Mouse (Mus musculus): Measurements from ENCODE around the gene Sult5a1. TPM values are rescaled to one million over a fixed set of nuclear protein-coding genes. Genes with fewer than 3 reads are reported as not detected.
"Not testable (repeated sequence)": the region's sequence is repeated elsewhere in the genome, so short reads cannot be mapped to it uniquely, and the experiment has no call there.

The Sult5a1 gene
- polyA plus RNA-seq (2016; fragmentation: Nextera tagmentation; extraction: Ambion mirVana): 2.2 and 2.7 TPM in 2 replicates

GRCm38 (mm10) chr8:123157888-123158465 is at the start of gene Sult5a1:
Gene Sult5a1, minus strand, starts transcription at chr8:123158315.
- DNase-seq (ENCODE audit: extremely low spot score, low spot score): no peak
- WGBS: 27% methylated on average over 13 of the region's 13 CpGs
- Histone ChIP-seq H3K4me3 (peak within 1 kb of the TSS; percentile 28), H3K4me1 (peaks cover 26% of the 10 kb centered on the region), H3K27me3 (ENCODE audit: poor library complexity, severe bottlenecking) (no peaks in the 10 kb centered on the region), H3K9me3 (no peaks in the 10 kb centered on the region), H3K36me3 (replicated peaks) (no peaks in the 10 kb centered on the region), H3K27ac (peak within 1 kb of the TSS; percentile 51)

GRCm38 (mm10) chr8:123203571-123203970 is 45.5 kb upstream of the Sult5a1 start:
- DNase-seq (ENCODE audit: extremely low spot score, low spot score): no peak
- Histone ChIP-seq H3K9me3 (no peaks in the 10 kb centered on the region), H3K4me3 (no peak overlapping the region), H3K4me1 (no peaks in the 10 kb centered on the region), H3K27me3 (ENCODE audit: poor library complexity, severe bottlenecking) (no peaks in the 10 kb centered on the region), H3K36me3 (replicated peaks) (peaks cover 47% of the 10 kb centered on the region), H3K27ac (no peak overlapping the region)
- WGBS: 90% methylated on average over 3 of the region's 3 CpGs

- no peak overlapping the region for H3K27ac ChIP-seq
- H3K36me3 ChIP-seq (replicated peaks): peaks cover 35% of the 10 kb centered on the region
- H3K4me3 ChIP-seq: no peak overlapping the region
- no peaks in the 10 kb centered on the region for H3K9me3 ChIP-seq
- no peaks in the 10 kb centered on the region for H3K4me1 ChIP-seq
- peak; percentile 80 for DNase-seq (ENCODE audit: extremely low spot score, low spot score)
- no peaks in the 10 kb centered on the region for H3K27me3 ChIP-seq (ENCODE audit: poor library complexity, severe bottlenecking)
- 34% methylated on average over 5 of the region's 5 CpGs for WGBS
These were observed 44.2 kb upstream of the Sult5a1 start for GRCm38 (mm10) chr8:123202288-123202687.

GRCm38 (mm10) chr8:123199864-123200263 is 41.7 kb upstream of the Sult5a1 start:
- no peak for DNase-seq (ENCODE audit: extremely low spot score, low spot score)
- Histone ChIP-seq H3K27me3 (ENCODE audit: poor library complexity, severe bottlenecking) (no peaks in the 10 kb centered on the region), H3K4me3 (no peak overlapping the region), H3K4me1 (no peaks in the 10 kb centered on the region), H3K9me3 (no peaks in the 10 kb centered on the region), H3K27ac (no peak overlapping the region), H3K36me3 (replicated peaks) (peaks cover 16% of the 10 kb centered on the region)
- WGBS: 80% methylated on average over 14 of the region's 14 CpGs

GRCm38 (mm10) chr8:123197016-123197415 is 38.9 kb upstream of the Sult5a1 start:
- 82% methylated on average over 5 of the region's 5 CpGs for WGBS
- H3K27ac ChIP-seq; H3K27me3 ChIP-seq (ENCODE audit: poor library complexity, severe bottlenecking); H3K9me3 ChIP-seq; H3K36me3 ChIP-seq (replicated peaks); H3K4me3 ChIP-seq; H3K4me1 ChIP-seq; DNase-seq (ENCODE audit: extremely low spot score, low spot score): not testable (repeated sequence)

GRCm38 (mm10) chr8:123193771-123194170 is 35.7 kb upstream of the Sult5a1 start:
- Histone ChIP-seq H3K27ac (no peak overlapping the region), H3K36me3 (replicated peaks) (0 out of 2 replicates have a peak, but pooled peaks cover 3% of the 10 kb centered on the region), H3K4me1 (peaks cover 18% of the 10 kb centered on the region), H3K9me3 (no peaks in the 10 kb centered on the region), H3K4me3 (no peak overlapping the region), H3K27me3 (ENCODE audit: poor library complexity, severe bottlenecking) (peaks cover 5% of the 10 kb centered on the region; the same call in 1 of the 2 replicates)
- WGBS: 90% methylated on average over 9 of the region's 9 CpGs
- no peak for DNase-seq (ENCODE audit: extremely low spot score, low spot score)

GRCm38 (mm10) chr8:123191908-123192307 is 33.8 kb upstream of the Sult5a1 start:
- 66% methylated on average over 8 of the region's 8 CpGs for WGBS
- H3K36me3 ChIP-seq (replicated peaks): 0 out of 2 replicates have a peak, but pooled peaks cover 1% of the 10 kb centered on the region
- H3K27ac ChIP-seq: no peak overlapping the region

GRCm38 (mm10) chr8:123190678-123191077 is 32.6 kb upstream of the Sult5a1 start:
- Histone ChIP-seq H3K27ac (no peak overlapping the region; the same call in none of the 2 replicates), H3K4me1 (peaks cover 47% of the 10 kb centered on the region), H3K27me3 (ENCODE audit: poor library complexity, severe bottlenecking) (peaks cover 5% of the 10 kb centered on the region; the same call in 1 of the 2 replicates), H3K4me3 (peak overlapping the region; percentile 6; the same call in 1 of the 2 replicates), H3K36me3 (replicated peaks) (no peaks in the 10 kb centered on the region), H3K9me3 (no peaks in the 10 kb centered on the region)
- DNase-seq (ENCODE audit: extremely low spot score, low spot score): peak; percentile 78
- WGBS: 5% methylated on average over 9 of the region's 9 CpGs

More at GRCm38 (mm10) chr8:123191908-123192307, 33.8 kb upstream of the Sult5a1 start:
- Histone ChIP-seq H3K27me3 (ENCODE audit: poor library complexity, severe bottlenecking) (peaks cover 5% of the 10 kb centered on the region; the same call in 1 of the 2 replicates), H3K4me3 (no peak overlapping the region), H3K9me3 (no peaks in the 10 kb centered on the region), H3K4me1 (peaks cover 35% of the 10 kb centered on the region)
- DNase-seq (ENCODE audit: extremely low spot score, low spot score): peak; percentile 12

GRCm38 (mm10) chr8:123188841-123189240 is 30.7 kb upstream of the Sult5a1 start:
- H3K36me3 ChIP-seq (replicated peaks): no peaks in the 10 kb centered on the region
- no peaks in the 10 kb centered on the region for H3K9me3 ChIP-seq
- WGBS: 84% methylated on average over 7 of the region's 7 CpGs
- H3K4me3 ChIP-seq: no peak overlapping the region
- DNase-seq (ENCODE audit: extremely low spot score, low spot score): no peak
- peaks cover 5% of the 10 kb centered on the region; the same call in 1 of the 2 replicates for H3K27me3 ChIP-seq (ENCODE audit: poor library complexity, severe bottlenecking)
- peaks cover 59% of the 10 kb centered on the region for H3K4me1 ChIP-seq
- no peak overlapping the region for H3K27ac ChIP-seq

- no peak overlapping the region for H3K4me3 ChIP-seq
- peaks cover 5% of the 10 kb centered on the region; the same call in 1 of the 2 replicates for H3K27me3 ChIP-seq (ENCODE audit: poor library complexity, severe bottlenecking)
- no peak overlapping the region for H3K27ac ChIP-seq
- H3K9me3 ChIP-seq: no peaks in the 10 kb centered on the region
- H3K36me3 ChIP-seq (replicated peaks): no peaks in the 10 kb centered on the region
- H3K4me1 ChIP-seq: peaks cover 57% of the 10 kb centered on the region
- no peak for DNase-seq (ENCODE audit: extremely low spot score, low spot score)
- 90% methylated on average over 2 of the region's 2 CpGs for WGBS
These were observed 29.9 kb upstream of the Sult5a1 start for GRCm38 (mm10) chr8:123188006-123188405.

- peak; percentile 39 for DNase-seq (ENCODE audit: extremely low spot score, low spot score)
- peak within 1 kb of the TSS; percentile 23 for H3K4me3 ChIP-seq
- H3K27me3 ChIP-seq (ENCODE audit: poor library complexity, severe bottlenecking): 0 out of 2 replicates have a peak, but pooled peaks cover 5% of the 10 kb centered on the region
- no peaks in the 10 kb centered on the region for H3K9me3 ChIP-seq
- no peaks in the 10 kb centered on the region for H3K36me3 ChIP-seq (replicated peaks)
- peaks cover 52% of the 10 kb centered on the region for H3K4me1 ChIP-seq
- 47% methylated on average over 19 of the region's 19 CpGs for WGBS
- peak within 1 kb of the TSS; percentile 79 for H3K27ac ChIP-seq
These were observed 27.7 kb upstream of the Sult5a1 start, which contains the start of gene Dpep1 for GRCm38 (mm10) chr8:123185566-123186409. Gene Dpep1, plus strand, starts transcription at chr8:123186242.

- 68% methylated on average over 3 of the region's 3 CpGs for WGBS
- Histone ChIP-seq H3K27ac (peak overlapping the region; percentile 48; the same call in 1 of the 2 replicates), H3K36me3 (replicated peaks) (no peaks in the 10 kb centered on the region), H3K4me3 (no peak overlapping the region), H3K27me3 (ENCODE audit: poor library complexity, severe bottlenecking) (no peaks in the 10 kb centered on the region), H3K4me1 (peaks cover 23% of the 10 kb centered on the region), H3K9me3 (peaks cover 33% of the 10 kb centered on the region)
- DNase-seq (ENCODE audit: extremely low spot score, low spot score): no peak
These were observed 23.3 kb upstream of the Sult5a1 start for GRCm38 (mm10) chr8:123181391-123181790.

All from forebrain, embryonic 10.5 days (tissue).